In the genomic region with DNA sequence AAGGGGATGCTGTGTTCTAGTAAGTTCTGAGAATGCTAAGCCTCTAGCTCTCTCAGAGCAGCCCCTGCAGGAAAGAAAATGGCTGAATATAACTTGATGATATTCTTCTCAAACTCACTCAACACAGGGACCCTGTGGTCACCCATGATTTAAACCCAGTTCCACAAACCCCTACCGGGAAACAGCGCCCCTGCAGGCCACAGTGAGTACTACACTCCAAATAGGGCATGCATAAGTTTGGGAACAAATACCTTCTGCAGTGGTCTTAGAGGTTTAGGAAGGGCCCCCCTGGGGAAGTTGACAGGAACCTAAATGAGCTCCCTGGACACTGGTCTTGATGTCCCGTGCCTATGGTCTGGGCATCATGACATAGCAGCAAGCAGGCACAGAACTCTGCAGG, we compare ENCODE assay signal across 7 mouse cellular contexts. TPM values are rescaled to one million over a fixed set of nuclear protein-coding genes. Genes with fewer than 3 reads are reported as not detected.
DNase-seq lines count a peak whose midpoint lies in the region; ATAC-seq and TF ChIP-seq lines count a peak whose summit lies in the region.

No protein-coding gene starts in this region.

- no peak for ATAC-seq in Patski
- no peak for ATAC-seq in megakaryocyte, adult 5-6 weeks (ENCODE audit: poor library complexity, severe bottlenecking)

- H3K27me3 ChIP-seq in Patski, result peaks cover 3% of the 10 kb centered on the region

- in situ Hi-C loops in Patski (cut with MboI; ENCODE audit: low pct_unique_long_range_greater_than_20kb), result no loop called here

- DNase-seq in kidney, adult 18-20 months, result peak; percentile 23
- DNase-seq in kidney, adult 9 months, result no peak
- peak; percentile 3 for DNase-seq in CD4-positive helper T cell, adult 2 months (ENCODE audit: low read depth, low spot score)
- no peak for DNase-seq in Patski (ENCODE audit: low read depth, low spot score)
- peak; percentile 37 for DNase-seq in mesoderm, embryonic 11.5 days (ENCODE audit: low read depth, low spot score)
- no peak for DNase-seq in heart, adult 11 months

- CTCF ChIA-PET in Patski (lab: Charles Lee), result no interaction called here

- TF ChIP-seq CTCF in Patski (IDR thresholded peaks at IDR 0.05), result peak; percentile 79

- POLR2A ChIA-PET in Patski (lab: Charles Lee), result interaction anchor here (0.6 kb wide), 1 partner anchor 14 kb away, joined by 4 read pairs; no protein-coding TSS in a partner anchor

RNA-seq across cellular contexts. Expression of a gene that starts 19.3 kb away (rescaled TPM):
- polyA plus RNA-seq in Patski (2021), result 0.39 TPM
- not detected in 2 replicates for total RNA-seq in megakaryocyte, adult 5-6 weeks (2015)
- total RNA-seq in megakaryocyte, adult 5-6 weeks (2017), result not detected in 2 replicates

Comparison
In these comparisons a context has a peak if more than half of its experiments do, and no peak if none do; other contexts are left out.
1. DNase-seq: peak in kidney, adult 18-20 months (single experiment), CD4-positive helper T cell, adult 2 months (single experiment) and mesoderm, embryonic 11.5 days (single experiment); none in kidney, adult 9 months (single experiment), Patski (single experiment) and heart, adult 11 months (single experiment).